Mouse (Mus musculus): ENCODE measurements around the gene Gpatch1. TPM values are rescaled to one million over a fixed set of nuclear protein-coding genes. Genes with fewer than 3 reads are reported as not detected.

Gpatch1 gene
- polyA plus RNA-seq (2015; fragmentation: Nextera tagmentation; extraction: Ambion mirVana): 20.8 and 22.8 TPM in 2 replicates

- Histone ChIP-seq H3K36me3 (ENCODE audit: control insufficient read depth, insufficient read depth, low read length) (no peaks in the 10 kb centered on the region), H3K9me3 (replicated peaks; ENCODE audit: control insufficient read depth, low read length, poor library complexity, severe bottlenecking) (no peaks in the 10 kb centered on the region), H3K4me2 (ENCODE audit: low read length) (peak within 1 kb of the TSS; percentile 67), H3K4me1 (ENCODE audit: control insufficient read depth, insufficient read depth, low read length) (peaks cover 12% of the 10 kb centered on the region), H3K4me3 (ENCODE audit: low read depth, low read length) (peak within 1 kb of the TSS; percentile 63), H3K27ac (ENCODE audit: low read length) (peak within 1 kb of the TSS; percentile 80), H3K9ac (ENCODE audit: low read depth, low read length) (peak within 1 kb of the TSS; percentile 79), H3K27me3 (ENCODE audit: control insufficient read depth, insufficient read depth, low read depth, low read length) (no peaks in the 10 kb centered on the region)
- 1% methylated on average over 39 of the region's 39 CpGs for WGBS
- peak; percentile 88 for ATAC-seq
Measured at GRCm38 (mm10) chr7:35317729-35318609, at the start of gene Gpatch1. Gpatch1 (minus strand) TSS chr7:35318440.

- H3K4me3 ChIP-seq (ENCODE audit: low read depth, low read length): no peak overlapping the region
- no peak overlapping the region for H3K27ac ChIP-seq (ENCODE audit: low read length)
- no peak overlapping the region for H3K4me2 ChIP-seq (ENCODE audit: low read length)
- no peak for ATAC-seq
- H3K36me3 ChIP-seq (ENCODE audit: control insufficient read depth, insufficient read depth, low read length): no peaks in the 10 kb centered on the region
- H3K27me3 ChIP-seq (ENCODE audit: control insufficient read depth, insufficient read depth, low read depth, low read length): no peaks in the 10 kb centered on the region
- H3K9me3 ChIP-seq (replicated peaks; ENCODE audit: control insufficient read depth, low read length, poor library complexity, severe bottlenecking): peaks cover 5% of the 10 kb centered on the region; the same call in 1 of the 2 replicates
- no peaks in the 10 kb centered on the region for H3K4me1 ChIP-seq (ENCODE audit: control insufficient read depth, insufficient read depth, low read length)
- 71% methylated on average over 12 of the region's 12 CpGs for WGBS
- no peak overlapping the region for H3K9ac ChIP-seq (ENCODE audit: low read depth, low read length)
Measured at GRCm38 (mm10) chr7:35365161-35365910, 47.1 kb upstream of the Gpatch1 start.

GRCm38 (mm10) chr7:35362868-35363267, 44.6 kb upstream of the Gpatch1 start:
- Histone ChIP-seq H3K27me3 (ENCODE audit: control insufficient read depth, insufficient read depth, low read depth, low read length) (no peaks in the 10 kb centered on the region), H3K36me3 (ENCODE audit: control insufficient read depth, insufficient read depth, low read length) (no peaks in the 10 kb centered on the region), H3K4me1 (ENCODE audit: control insufficient read depth, insufficient read depth, low read length) (no peaks in the 10 kb centered on the region), H3K9me3 (replicated peaks; ENCODE audit: control insufficient read depth, low read length, poor library complexity, severe bottlenecking) (no peaks in the 10 kb centered on the region), H3K9ac (ENCODE audit: low read depth, low read length) (no peak overlapping the region), H3K27ac (ENCODE audit: low read length) (no peak overlapping the region), H3K4me3 (ENCODE audit: low read depth, low read length) (no peak overlapping the region), H3K4me2 (ENCODE audit: low read length) (no peak overlapping the region)
- ATAC-seq: no peak
- 84% methylated on average over 5 of the region's 5 CpGs for WGBS

DNA sequence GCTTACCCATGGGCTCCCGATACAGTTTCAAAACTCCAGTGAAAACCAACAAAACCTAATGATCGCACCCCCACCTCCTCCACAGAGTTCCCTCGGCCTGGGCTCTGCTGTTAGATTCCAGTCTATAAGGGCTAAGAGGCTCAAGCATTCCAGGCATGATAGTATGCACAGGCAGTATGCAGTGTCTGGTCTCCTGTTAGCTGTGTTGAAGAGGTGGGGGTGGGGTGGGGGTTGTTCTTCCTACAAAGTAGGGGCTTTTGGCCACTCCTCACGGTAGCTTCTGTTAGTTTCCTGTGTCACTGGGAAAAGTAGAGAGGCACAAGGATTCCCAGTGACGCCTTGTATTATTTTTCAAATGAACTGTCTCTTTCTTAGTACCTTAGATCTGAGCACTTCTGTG, 44.0 kb upstream of the Gpatch1 start:
- H3K4me3 ChIP-seq (ENCODE audit: low read depth, low read length): no peak overlapping the region
- no peaks in the 10 kb centered on the region for H3K9me3 ChIP-seq (replicated peaks; ENCODE audit: control insufficient read depth, low read length, poor library complexity, severe bottlenecking)
- no peaks in the 10 kb centered on the region for H3K36me3 ChIP-seq (ENCODE audit: control insufficient read depth, insufficient read depth, low read length)
- no peak for ATAC-seq
- no peak overlapping the region for H3K4me2 ChIP-seq (ENCODE audit: low read length)
- H3K27ac ChIP-seq (ENCODE audit: low read length): no peak overlapping the region
- 70% methylated on average over 5 of the region's 5 CpGs for WGBS
- H3K4me1 ChIP-seq (ENCODE audit: control insufficient read depth, insufficient read depth, low read length): no peaks in the 10 kb centered on the region
- H3K27me3 ChIP-seq (ENCODE audit: control insufficient read depth, insufficient read depth, low read depth, low read length): no peaks in the 10 kb centered on the region
- no peak overlapping the region for H3K9ac ChIP-seq (ENCODE audit: low read depth, low read length)

DNA sequence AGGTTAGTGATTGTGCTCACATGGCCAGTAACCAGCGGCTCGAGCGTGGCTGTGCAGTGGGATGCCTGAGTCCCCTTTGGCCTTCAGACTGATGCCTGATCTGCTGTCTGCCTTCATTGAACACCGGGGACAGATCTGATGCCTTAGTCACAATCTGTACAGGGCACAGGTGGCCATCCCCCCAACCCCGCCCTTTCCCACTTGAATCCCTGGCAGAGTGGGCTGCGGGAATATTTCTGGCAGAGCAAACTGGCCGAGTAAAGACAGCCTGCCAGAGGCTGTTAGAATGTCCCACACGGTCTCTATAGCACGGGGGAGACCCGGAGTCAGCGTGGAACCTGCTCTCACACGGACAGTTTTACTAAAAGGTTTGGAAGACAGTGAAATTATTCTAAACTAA, 39.4 kb upstream of the Gpatch1 start:
- WGBS: 84% methylated on average over 12 of the region's 12 CpGs
- no peaks in the 10 kb centered on the region for H3K9me3 ChIP-seq (replicated peaks; ENCODE audit: control insufficient read depth, low read length, poor library complexity, severe bottlenecking)
- no peak overlapping the region for H3K4me3 ChIP-seq (ENCODE audit: low read depth, low read length)
- H3K4me2 ChIP-seq (ENCODE audit: low read length): no peak overlapping the region
- H3K27me3 ChIP-seq (ENCODE audit: control insufficient read depth, insufficient read depth, low read depth, low read length): no peaks in the 10 kb centered on the region
- H3K36me3 ChIP-seq (ENCODE audit: control insufficient read depth, insufficient read depth, low read length): no peaks in the 10 kb centered on the region
- no peak overlapping the region for H3K9ac ChIP-seq (ENCODE audit: low read depth, low read length)
- no peak for ATAC-seq
- no peak overlapping the region for H3K27ac ChIP-seq (ENCODE audit: low read length)
- H3K4me1 ChIP-seq (ENCODE audit: control insufficient read depth, insufficient read depth, low read length): no peaks in the 10 kb centered on the region

GRCm38 (mm10) chr7:35355303-35355872, 37.1 kb upstream of the Gpatch1 start:
- H3K9ac ChIP-seq (ENCODE audit: low read depth, low read length): no peak overlapping the region
- no peak for ATAC-seq
- no peak overlapping the region for H3K27ac ChIP-seq (ENCODE audit: low read length)
- no peak overlapping the region for H3K4me2 ChIP-seq (ENCODE audit: low read length)
- no peak overlapping the region for H3K4me3 ChIP-seq (ENCODE audit: low read depth, low read length)
- no peaks in the 10 kb centered on the region for H3K4me1 ChIP-seq (ENCODE audit: control insufficient read depth, insufficient read depth, low read length)
- H3K27me3 ChIP-seq (ENCODE audit: control insufficient read depth, insufficient read depth, low read depth, low read length): no peaks in the 10 kb centered on the region
- 85% methylated on average over 5 of the region's 5 CpGs for WGBS
- no peaks in the 10 kb centered on the region for H3K9me3 ChIP-seq (replicated peaks; ENCODE audit: control insufficient read depth, low read length, poor library complexity, severe bottlenecking)
- no peaks in the 10 kb centered on the region for H3K36me3 ChIP-seq (ENCODE audit: control insufficient read depth, insufficient read depth, low read length)

- ATAC-seq: no peak
- H3K4me3 ChIP-seq (ENCODE audit: low read depth, low read length): no peak overlapping the region
Measured at GRCm38 (mm10) chr7:35353306-35353705, 35.1 kb upstream of the Gpatch1 start.

DNA sequence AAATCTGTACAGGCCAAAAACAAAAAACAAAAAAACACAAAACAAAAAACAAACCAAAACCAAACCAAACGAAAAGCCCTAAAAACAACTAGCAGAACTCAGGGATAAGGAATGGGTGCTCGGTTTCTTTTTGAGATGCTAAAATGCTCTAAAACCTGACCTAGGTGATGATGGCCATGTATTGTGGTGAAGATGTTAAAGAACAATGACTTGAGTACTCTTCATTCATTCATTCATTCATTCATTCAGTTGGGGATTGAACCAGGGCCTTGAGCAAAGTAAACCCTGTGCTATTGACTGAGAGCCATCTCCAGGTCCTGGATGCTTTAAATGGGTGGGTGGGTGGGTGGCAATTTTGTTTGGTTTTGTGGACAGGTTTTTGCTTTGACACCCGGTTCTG, 32.9 kb upstream of the Gpatch1 start:
- no peak for ATAC-seq
- no peak overlapping the region for H3K4me2 ChIP-seq (ENCODE audit: low read length)
- H3K27ac ChIP-seq (ENCODE audit: low read length): no peak overlapping the region
- 92% methylated on average over 3 of the region's 3 CpGs for WGBS
- no peak overlapping the region for H3K9ac ChIP-seq (ENCODE audit: low read depth, low read length)
- no peak overlapping the region for H3K4me3 ChIP-seq (ENCODE audit: low read depth, low read length)
- H3K4me1 ChIP-seq (ENCODE audit: control insufficient read depth, insufficient read depth, low read length): no peaks in the 10 kb centered on the region
- H3K36me3 ChIP-seq (ENCODE audit: control insufficient read depth, insufficient read depth, low read length): no peaks in the 10 kb centered on the region
- H3K27me3 ChIP-seq (ENCODE audit: control insufficient read depth, insufficient read depth, low read depth, low read length): no peaks in the 10 kb centered on the region
- H3K9me3 ChIP-seq (replicated peaks; ENCODE audit: control insufficient read depth, low read length, poor library complexity, severe bottlenecking): no peaks in the 10 kb centered on the region

More at GRCm38 (mm10) chr7:35353306-35353705, 35.1 kb upstream of the Gpatch1 start:
- Histone ChIP-seq H3K27me3 (ENCODE audit: control insufficient read depth, insufficient read depth, low read depth, low read length) (no peaks in the 10 kb centered on the region), H3K27ac (ENCODE audit: low read length) (no peak overlapping the region), H3K4me1 (ENCODE audit: control insufficient read depth, insufficient read depth, low read length) (no peaks in the 10 kb centered on the region), H3K36me3 (ENCODE audit: control insufficient read depth, insufficient read depth, low read length) (no peaks in the 10 kb centered on the region), H3K9ac (ENCODE audit: low read depth, low read length) (no peak overlapping the region), H3K4me2 (ENCODE audit: low read length) (no peak overlapping the region), H3K9me3 (replicated peaks; ENCODE audit: control insufficient read depth, low read length, poor library complexity, severe bottlenecking) (no peaks in the 10 kb centered on the region)
- WGBS: 91% methylated on average over 15 of the region's 15 CpGs

Measured in midbrain, embryonic 16.5 days (tissue).